Mouse (Mus musculus): ENCODE data around the gene Rap1gap2.

DNA sequence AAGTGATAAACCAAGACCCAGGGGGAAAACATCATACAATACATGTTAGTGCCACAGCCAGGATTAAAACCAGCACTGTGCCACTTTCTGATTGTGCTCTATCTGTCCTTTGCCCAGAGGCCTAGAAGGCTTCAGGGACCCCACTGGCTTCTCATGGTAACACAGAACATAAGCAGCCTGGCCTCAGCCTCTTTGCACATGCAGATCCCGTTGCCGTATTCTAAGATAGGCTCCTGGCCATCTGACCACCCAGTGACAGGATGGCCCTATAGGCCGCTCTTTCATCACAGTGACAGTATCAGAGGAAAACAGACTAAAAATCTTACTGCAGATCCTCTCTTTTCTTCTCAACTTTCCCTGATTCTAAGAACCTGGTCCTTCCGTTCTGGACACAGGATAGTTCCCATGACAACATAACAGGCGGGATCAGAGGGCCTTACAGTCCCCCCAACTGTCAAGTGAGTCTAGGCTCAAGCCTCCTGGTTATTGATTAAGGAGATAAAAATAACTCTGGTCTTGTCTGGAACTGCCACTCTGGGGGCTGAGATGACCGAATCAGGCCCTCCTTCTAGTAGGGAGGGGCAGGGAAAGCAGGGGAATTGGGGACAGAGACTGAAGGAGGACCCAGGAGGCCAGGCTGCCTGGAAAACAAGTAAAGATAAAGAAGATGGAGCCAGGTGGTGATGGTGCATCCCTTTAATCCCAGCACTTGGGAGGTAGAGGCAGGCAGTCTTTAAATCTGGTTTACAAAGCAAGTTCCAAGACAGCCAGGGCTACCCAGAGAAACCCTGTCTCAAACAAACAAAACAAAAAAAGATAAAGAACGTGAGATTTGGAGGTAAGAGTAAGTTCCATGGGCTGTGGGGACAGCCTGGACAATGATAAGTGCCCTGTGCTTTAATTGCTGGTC is 21.4 kb upstream of the Rap1gap2 start:
- TF ChIP-seq POLR2A (IDR thresholded peaks at IDR 0.05; ENCODE audit: borderline replicate concordance, insufficient read depth, low read length) (no peak), CTCF (IDR thresholded peaks at IDR 0.05; ENCODE audit: borderline replicate concordance, insufficient read depth, low read depth, low read length) (no peak)

Measured in cerebellum, adult 2 months (tissue).